Mouse (Mus musculus) heart, embryonic 15.5 days (tissue): ENCODE data around the gene Ndufa11. TPM values are rescaled to one million over a fixed set of nuclear protein-coding genes. Genes with fewer than 3 reads are reported as not detected.

Experiments
- ATAC-seq: fragments of 200-750 bp; cut with Nextera tagmentation; replicated peaks from 2 replicates; pipeline ENCODE4 v1.8.0; 2017; ENCODE audit warnings: low read depth, moderate TSS enrichment; ENCODE audit not compliant: insufficient number of reproducible peaks, insufficient read depth, low FRiP score
- H3K27ac ChIP-seq: fragments of 300-500 bp; sonication (generic); 2 replicates; pipeline ENCODE4 v1.5.1; 2015; ENCODE audit warnings: mild to moderate bottlenecking, inconsistent platforms
- H3K27me3 ChIP-seq: fragments of 300-500 bp; sonication (generic); 2 replicates; pipeline ENCODE4 v1.6.1; 2015; ENCODE audit warnings: inconsistent platforms
- H3K36me3 ChIP-seq: fragments of 300-500 bp; sonication (generic); 2 replicates; pipeline ENCODE4 v1.6.1; 2015; ENCODE audit warnings: mild to moderate bottlenecking, inconsistent platforms
- H3K4me1 ChIP-seq: fragments of 300-500 bp; sonication (generic); replicated peaks from 2 replicates; pipeline ENCODE4 v1.6.1; 2015; ENCODE audit warnings: inconsistent platforms
- H3K4me2 ChIP-seq: fragments of 300-500 bp; sonication (generic); 2 replicates; pipeline ENCODE4 v1.6.1; 2015; ENCODE audit warnings: inconsistent platforms, mild to moderate bottlenecking, moderate library complexity
- H3K4me3 ChIP-seq: fragments of 300-500 bp; sonication (generic); 2 replicates; pipeline ENCODE4 v1.5.1; 2015; ENCODE audit warnings: mild to moderate bottlenecking, inconsistent platforms
- H3K9ac ChIP-seq: fragments of 300-500 bp; sonication (generic); 2 replicates; pipeline ENCODE4 v1.6.1; 2015; ENCODE audit warnings: mild to moderate bottlenecking, inconsistent platforms
- H3K9me3 ChIP-seq: fragments of 300-500 bp; sonication (generic); replicated peaks from 2 replicates; pipeline ENCODE4 v1.6.1; 2016; ENCODE audit warnings: inconsistent platforms
- WGBS: fragments of 180-500 bp; shearing (Covaris S2); methylation state at CpG from one replicate; pipeline ENCODE4 v1.1.7; 2015; ENCODE audit warnings: mixed read lengths; 5-methylcytosine and 5-hydroxymethylcytosine counted together
- polyA plus RNA-seq: library from polyadenylated mRNA; unstranded; fragments of >200 nt; fragmentation: Nextera tagmentation; extraction: Ambion mirVana; gene quantifications from 2 replicates; pipeline ENCODE4 v1.2.1, GENCODE M21; 2015

Gene Ndufa11
- polyA plus RNA-seq, 1 experiment from 2014 or later = 1,025 TPM

DNA sequence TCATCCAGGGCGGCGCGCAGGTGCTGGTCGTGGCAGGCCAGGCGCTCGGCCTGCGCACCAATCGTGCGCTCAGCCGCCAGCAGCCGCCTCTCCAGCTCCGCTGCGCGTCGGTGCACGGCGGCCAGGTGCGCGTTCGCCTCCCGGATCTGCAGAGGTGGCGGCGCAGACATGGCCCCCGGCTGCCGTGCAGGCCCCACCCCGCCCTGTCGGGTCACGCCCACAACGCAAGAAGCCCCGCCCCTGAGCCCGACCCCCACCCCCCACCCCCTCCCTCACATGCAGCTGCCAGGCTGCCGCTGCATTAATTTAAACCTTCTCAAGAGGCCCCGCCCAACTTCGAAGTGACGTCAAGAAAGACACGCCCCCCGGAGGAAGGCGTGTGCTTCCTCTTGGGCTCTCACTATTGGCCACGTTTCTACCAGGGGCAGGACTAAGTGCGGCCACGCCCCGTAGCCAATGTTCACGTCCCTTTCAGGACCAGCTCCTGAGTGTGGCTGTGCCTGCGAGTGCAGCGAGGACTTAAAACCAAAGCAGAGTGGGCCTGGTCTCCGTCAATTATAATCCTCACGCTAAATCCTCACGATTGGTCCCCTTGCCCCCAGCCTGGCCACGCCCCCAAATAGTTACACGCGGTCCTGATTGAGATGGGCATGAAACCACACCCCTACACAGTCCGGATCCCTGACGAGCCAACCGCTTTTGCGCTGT is 758 bp upstream of the Ndufa11 start:
- Histone ChIP-seq H3K4me1 (peaks cover 38% of the 10 kb centered on the region), H3K4me2 (peak overlapping the region; percentile 88), H3K9me3 (no peaks in the 10 kb centered on the region), H3K4me3 (peak overlapping the region; percentile 89), H3K36me3 (peaks cover 14% of the 10 kb centered on the region), H3K9ac (peak overlapping the region; percentile 94), H3K27me3 (no peaks in the 10 kb centered on the region), H3K27ac (peak overlapping the region; percentile 86)
- 0% methylated on average over 55 of the region's 55 CpGs for WGBS
- peak; percentile 92 for ATAC-seq

DNA sequence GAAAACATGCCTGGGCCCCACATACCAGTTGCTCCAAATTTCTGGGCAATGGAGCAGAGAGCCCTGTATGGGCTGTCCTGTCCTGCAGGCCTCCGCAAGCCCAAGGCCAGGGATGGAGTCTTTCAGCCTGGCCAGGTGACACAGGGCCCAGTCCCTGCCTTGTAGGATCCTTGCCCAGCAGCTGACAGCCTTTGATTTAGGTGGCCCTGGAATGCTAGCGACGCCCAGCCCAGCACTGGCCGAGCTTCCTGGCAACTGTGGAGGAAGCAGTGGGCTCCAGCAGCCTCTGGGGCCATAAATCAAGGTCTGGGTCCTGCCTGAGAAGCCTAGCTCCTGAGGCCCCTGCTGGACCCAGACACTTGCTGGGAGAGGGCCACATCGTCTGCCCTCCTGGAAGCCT is 4.9 kb downstream of the Ndufa11 start:
- H3K27ac ChIP-seq = peak overlapping the region; percentile 32; the same call in 1 of the 2 replicates
- H3K4me2 ChIP-seq = no peak overlapping the region
- H3K36me3 ChIP-seq = peaks cover 33% of the 10 kb centered on the region
- 70% methylated on average over 5 of the region's 5 CpGs for WGBS
- no peak for ATAC-seq
- no peaks in the 10 kb centered on the region for H3K9me3 ChIP-seq
- no peaks in the 10 kb centered on the region for H3K27me3 ChIP-seq
- H3K9ac ChIP-seq = no peak overlapping the region
- no peak overlapping the region for H3K4me3 ChIP-seq
- H3K4me1 ChIP-seq = peaks cover 49% of the 10 kb centered on the region

DNA sequence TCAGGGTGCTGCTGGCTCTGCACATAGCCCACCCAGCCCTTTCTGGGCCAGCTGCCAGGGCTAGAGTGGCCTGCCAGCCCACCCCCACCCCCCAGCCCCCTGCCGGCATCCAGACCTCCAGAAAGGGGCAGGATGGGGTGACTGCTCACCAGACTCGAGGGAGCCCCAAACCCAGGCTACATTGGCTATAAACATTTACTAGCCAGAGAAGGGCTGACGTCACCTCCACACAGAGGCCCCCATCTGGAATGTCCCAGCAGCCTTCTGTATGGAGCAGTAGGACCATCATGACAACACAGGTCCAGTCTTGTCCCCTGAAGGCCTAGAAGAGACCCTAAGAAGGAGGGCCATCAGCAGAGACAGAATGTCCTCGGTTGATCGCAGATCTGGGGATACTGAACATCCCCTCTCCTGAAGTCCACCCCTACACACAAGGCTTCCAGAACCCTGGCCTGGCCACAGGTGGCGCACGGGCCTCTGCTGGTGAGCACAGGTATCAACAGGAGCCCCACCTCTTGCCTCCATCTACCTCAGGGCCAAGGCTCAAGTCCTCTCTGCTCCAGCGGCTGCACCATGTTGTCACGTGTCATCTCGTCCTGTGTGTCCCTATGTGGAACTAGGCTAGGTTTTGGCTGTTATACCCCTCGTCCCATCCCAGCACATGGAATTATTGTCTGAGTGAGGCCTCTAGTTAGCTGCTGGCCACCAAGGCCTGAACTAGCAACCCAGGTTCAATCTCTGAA is 6.0 kb downstream of the Ndufa11 start:
- Histone ChIP-seq H3K27ac (0 out of 2 replicates have a peak overlapping the region, but pooled peaks have one; percentile 25), H3K4me1 (peaks cover 57% of the 10 kb centered on the region), H3K9me3 (no peaks in the 10 kb centered on the region), H3K27me3 (no peaks in the 10 kb centered on the region), H3K4me2 (no peak overlapping the region), H3K36me3 (peaks cover 33% of the 10 kb centered on the region), H3K9ac (peak overlapping the region; percentile 29), H3K4me3 (no peak overlapping the region)
- 70% methylated on average over 11 of the region's 11 CpGs for WGBS
- no peak for ATAC-seq

- Histone ChIP-seq H3K4me2 (peak overlapping the region; percentile 40), H3K9me3 (no peaks in the 10 kb centered on the region), H3K27me3 (peaks cover 6% of the 10 kb centered on the region; the same call in 1 of the 2 replicates), H3K36me3 (peaks cover 20% of the 10 kb centered on the region), H3K27ac (peak overlapping the region; percentile 81), H3K4me3 (no peak overlapping the region), H3K4me1 (peaks cover 50% of the 10 kb centered on the region), H3K9ac (peak overlapping the region; percentile 38; the same call in 1 of the 2 replicates)
- ATAC-seq = peak; percentile 12
- 19% methylated on average over 7 of the region's 7 CpGs for WGBS
Observed at GRCm38 (mm10) chr17:56727029-56727649, 9.6 kb downstream of the Ndufa11 start.

DNA sequence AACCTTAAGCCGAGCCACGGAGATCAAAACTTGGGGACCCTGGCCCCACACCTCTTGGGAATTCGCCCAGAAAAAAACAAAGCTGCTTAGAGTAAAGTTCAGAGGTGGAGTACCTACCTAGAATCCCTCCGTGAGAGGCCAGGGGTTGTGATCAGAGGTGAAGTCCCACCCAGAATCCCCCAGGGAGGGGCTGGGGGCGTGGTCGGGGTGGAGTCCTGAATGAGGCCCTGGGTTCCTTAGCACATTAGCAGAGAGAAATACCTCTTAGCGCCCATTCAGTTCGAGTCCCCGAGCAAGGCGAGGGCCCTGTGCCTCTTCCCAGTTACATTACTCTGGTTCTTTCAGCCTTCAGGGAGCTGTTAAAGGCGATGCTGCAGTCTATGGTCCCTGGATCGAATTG is 10.1 kb downstream of the Ndufa11 start:
- Histone ChIP-seq H3K9ac (peak overlapping the region; percentile 38; the same call in 1 of the 2 replicates), H3K36me3 (peaks cover 16% of the 10 kb centered on the region), H3K4me3 (0 out of 2 replicates have a peak overlapping the region, but pooled peaks have one; percentile 7), H3K4me2 (peak overlapping the region; percentile 40), H3K9me3 (no peaks in the 10 kb centered on the region), H3K27ac (peak overlapping the region; percentile 81), H3K4me1 (peaks cover 49% of the 10 kb centered on the region), H3K27me3 (peaks cover 6% of the 10 kb centered on the region; the same call in 1 of the 2 replicates)
- 12% methylated on average over 12 of the region's 12 CpGs for WGBS
- 0 out of 2 replicates have a peak, but pooled peaks have one; percentile 38 for ATAC-seq

DNA sequence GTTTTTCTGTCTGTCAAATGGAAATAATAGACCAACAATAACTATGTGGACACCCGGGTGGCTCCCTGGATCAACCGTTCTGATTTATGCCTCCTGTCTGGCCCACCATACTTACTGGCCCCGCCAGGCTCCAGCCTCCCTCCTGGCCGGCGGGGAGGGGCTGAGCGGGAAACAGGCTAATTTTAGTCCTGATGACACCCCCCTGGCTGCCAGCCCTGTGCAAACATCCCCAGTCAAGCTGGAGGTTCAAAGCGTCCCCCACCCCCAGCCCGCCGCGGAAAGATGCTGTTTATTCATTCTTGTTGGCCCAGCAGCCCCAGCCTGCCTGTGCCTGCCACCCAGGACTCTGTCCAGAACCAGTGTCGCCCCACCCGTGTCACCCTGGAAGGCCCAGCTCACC is 10.6 kb downstream of the Ndufa11 start:
- H3K4me2 ChIP-seq = peak overlapping the region; percentile 40
- no peaks in the 10 kb centered on the region for H3K9me3 ChIP-seq
- 7% methylated on average over 12 of the region's 12 CpGs for WGBS
- H3K27ac ChIP-seq = peak overlapping the region; percentile 81
- peaks cover 11% of the 10 kb centered on the region for H3K36me3 ChIP-seq
- peak; percentile 79 for ATAC-seq
- H3K27me3 ChIP-seq = peaks cover 9% of the 10 kb centered on the region; the same call in 1 of the 2 replicates
- H3K4me1 ChIP-seq = peaks cover 44% of the 10 kb centered on the region
- H3K4me3 ChIP-seq = 0 out of 2 replicates have a peak overlapping the region, but pooled peaks have one; percentile 7
- H3K9ac ChIP-seq = peak overlapping the region; percentile 38; the same call in 1 of the 2 replicates

DNA sequence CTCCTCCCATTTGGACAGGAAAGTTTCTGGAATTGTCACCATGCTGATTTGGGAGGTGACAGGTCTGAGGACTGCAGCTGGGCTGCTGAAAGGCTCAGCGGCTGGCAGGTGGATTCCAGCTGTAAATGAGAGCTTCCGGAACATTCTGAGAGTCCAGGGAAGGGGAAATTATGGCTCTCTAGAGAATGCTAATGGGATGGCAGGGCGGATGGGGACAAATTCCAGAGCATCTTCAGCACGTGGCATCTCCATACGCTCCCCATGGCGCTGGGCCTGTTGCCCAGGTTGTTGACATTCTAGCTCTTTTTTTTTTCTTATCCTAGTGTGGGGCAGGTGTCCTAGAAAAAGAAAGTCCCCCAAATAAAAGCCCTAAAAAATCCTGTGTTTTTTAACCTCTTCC is 11.6 kb downstream of the Ndufa11 start:
- Histone ChIP-seq H3K27ac (peak overlapping the region; percentile 81; the same call in 1 of the 2 replicates), H3K27me3 (peaks cover 12% of the 10 kb centered on the region; the same call in 1 of the 2 replicates), H3K4me1 (peaks cover 38% of the 10 kb centered on the region), H3K9me3 (no peaks in the 10 kb centered on the region), H3K9ac (no peak overlapping the region), H3K4me3 (no peak overlapping the region), H3K4me2 (no peak overlapping the region), H3K36me3 (peaks cover 3% of the 10 kb centered on the region; the same call in 1 of the 2 replicates)
- WGBS = 31% methylated on average over 6 of the region's 6 CpGs
- no peak for ATAC-seq

DNA sequence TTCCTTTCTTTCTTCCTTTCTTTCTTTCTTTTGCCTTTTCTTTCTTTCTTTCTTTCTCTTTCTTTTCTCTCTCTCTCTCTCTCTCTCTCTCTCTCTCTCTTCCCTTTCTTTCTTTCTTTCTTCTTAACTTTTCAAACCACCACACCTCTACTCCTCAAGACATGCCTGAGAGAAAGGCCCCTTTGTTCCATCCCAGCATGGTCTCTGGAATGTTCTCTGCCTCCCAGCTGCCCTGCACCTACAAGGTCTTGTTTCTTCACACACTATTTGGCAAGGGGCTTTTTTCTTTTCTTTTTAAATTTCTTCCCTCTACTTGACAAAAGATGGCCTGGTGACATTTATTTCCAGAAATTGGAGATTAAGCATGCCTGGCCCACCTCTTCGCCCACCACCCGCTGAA is 12.1 kb downstream of the Ndufa11 start:
- H3K4me1 ChIP-seq = peaks cover 38% of the 10 kb centered on the region
- H3K9ac ChIP-seq = no peak overlapping the region
- H3K27me3 ChIP-seq = peaks cover 12% of the 10 kb centered on the region; the same call in 1 of the 2 replicates
- no peak overlapping the region for H3K27ac ChIP-seq
- WGBS = 75% methylated on average over 2 of the region's 2 CpGs
- H3K4me3 ChIP-seq = no peak overlapping the region
- ATAC-seq = no peak
- no peak overlapping the region for H3K4me2 ChIP-seq
- H3K9me3 ChIP-seq = no peaks in the 10 kb centered on the region
- H3K36me3 ChIP-seq = 0 out of 2 replicates have a peak, but pooled peaks cover 3% of the 10 kb centered on the region

DNA sequence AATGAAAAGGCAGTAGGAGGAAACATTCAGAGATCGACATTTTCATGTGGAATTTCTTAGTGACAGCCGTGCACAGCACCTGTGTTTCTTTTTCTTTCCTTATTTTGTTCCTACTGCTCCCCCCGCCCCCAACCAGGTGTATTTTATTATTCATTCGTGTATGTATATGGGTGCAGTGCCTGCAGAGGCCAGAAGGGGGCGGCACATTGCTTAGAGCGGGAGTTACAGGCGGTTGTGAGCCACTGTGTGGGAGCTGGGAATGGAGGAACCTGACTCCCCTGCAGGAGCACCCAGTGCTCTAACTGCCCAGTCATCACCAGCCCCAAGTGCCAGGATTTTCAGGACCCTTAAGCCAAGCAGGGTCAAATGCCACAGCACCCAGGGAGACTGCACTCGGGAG is 19.0 kb downstream of the Ndufa11 start:
- Histone ChIP-seq H3K36me3 (no peaks in the 10 kb centered on the region), H3K9me3 (no peaks in the 10 kb centered on the region)

GRCm38 (mm10) chr17:56738221-56738620 is 20.7 kb downstream of the Ndufa11 start:
- no peak overlapping the region for H3K27ac ChIP-seq
- H3K9me3 ChIP-seq = no peaks in the 10 kb centered on the region
- H3K4me1 ChIP-seq = peaks cover 31% of the 10 kb centered on the region
- WGBS = 70% methylated on average over 10 of the region's 10 CpGs
- H3K36me3 ChIP-seq = no peaks in the 10 kb centered on the region
- H3K4me3 ChIP-seq = no peak overlapping the region
- no peak overlapping the region for H3K4me2 ChIP-seq
- no peak for ATAC-seq
- H3K9ac ChIP-seq = no peak overlapping the region
- H3K27me3 ChIP-seq = 0 out of 2 replicates have a peak, but pooled peaks cover 2% of the 10 kb centered on the region

More for the DNA sequence above, 19.0 kb downstream of the Ndufa11 start:
- WGBS = 40% methylated on average over 8 of the region's 8 CpGs
- no peak for ATAC-seq
- Histone ChIP-seq H3K27ac (no peak overlapping the region), H3K9ac (no peak overlapping the region), H3K4me1 (peaks cover 27% of the 10 kb centered on the region), H3K4me2 (no peak overlapping the region), H3K27me3 (peaks cover 11% of the 10 kb centered on the region; the same call in 1 of the 2 replicates), H3K4me3 (no peak overlapping the region)
